In genomic region chr2:158666071-158666800, GRCm38 (mm10) we compare ENCODE assay signal across 8 mouse cellular contexts. TPM values are rescaled to one million over a fixed set of nuclear protein-coding genes. Genes with fewer than 3 reads are reported as not detected.
A peak's percentile ranks its signal among the peaks of the same experiment; 100 is the strongest.
DNase-seq lines count a peak whose midpoint lies in the region; ATAC-seq lines count a peak whose summit lies in the region.

No protein-coding gene starts in this region.

- ATAC-seq in hindbrain, embryonic 12.5 days (ENCODE audit: low FRiP score): no peak

- H3K27me3 ChIP-seq in hindbrain, embryonic 12.5 days: peaks cover 52% of the 10 kb centered on the region
- peaks cover 61% of the 10 kb centered on the region for H3K27me3 ChIP-seq in midbrain, embryonic 10.5 days (ENCODE audit: low read depth, poor library complexity, severe bottlenecking)

- peak overlapping the region; percentile 54; the same call in 1 of the 2 replicates for H3K4me3 ChIP-seq in hindbrain, embryonic 12.5 days
- H3K4me3 ChIP-seq in midbrain, embryonic 10.5 days: peak overlapping the region; percentile 74; the same call in 1 of the 2 replicates

- 36% methylated on average over 13 of the region's 13 CpGs for WGBS in hindbrain, embryonic 12.5 days
- 24% methylated on average over 13 of the region's 13 CpGs for WGBS in midbrain, embryonic 10.5 days

- H3K9ac ChIP-seq in hindbrain, embryonic 12.5 days: no peak overlapping the region

- no peaks in the 10 kb centered on the region for H3K36me3 ChIP-seq in hindbrain, embryonic 12.5 days
- H3K36me3 ChIP-seq in midbrain, embryonic 10.5 days: no peaks in the 10 kb centered on the region

- no peaks in the 10 kb centered on the region for H3K9me3 ChIP-seq in hindbrain, embryonic 12.5 days (replicated peaks)
- no peaks in the 10 kb centered on the region for H3K9me3 ChIP-seq in midbrain, embryonic 10.5 days (replicated peaks)

- DNase-seq in adrenal gland, postnatal 14 days: peak; percentile 39
- no peak for DNase-seq in adrenal gland, adult 18-20 months (ENCODE audit: low spot score in 2 of 2)
- peak; percentile 69 to 72 for DNase-seq in CD8-positive naive resting alpha-beta T cell, adult 2 months (ENCODE audit: low read depth in 2 of 2, low spot score in 2 of 2)
- peak; percentile 33 for DNase-seq in midbrain, embryonic 10.5 days (ENCODE audit: low spot score)
- DNase-seq in thymus, postnatal 36 days: peak; percentile 59 to 76
- DNase-seq in right cerebral cortex, postnatal 4 days: no peak
- DNase-seq in gastrocnemius, postnatal 4 days (ENCODE audit: low spot score in 2 of 2): no peak

- H3K4me1 ChIP-seq in hindbrain, embryonic 12.5 days: peaks cover 32% of the 10 kb centered on the region
- H3K4me1 ChIP-seq in midbrain, embryonic 10.5 days: peaks cover 62% of the 10 kb centered on the region

- no peak overlapping the region for H3K27ac ChIP-seq in hindbrain, embryonic 12.5 days
- peak overlapping the region; percentile 80 for H3K27ac ChIP-seq in midbrain, embryonic 10.5 days (replicated peaks)

- H3K4me2 ChIP-seq in hindbrain, embryonic 12.5 days (replicated peaks): peak overlapping the region; percentile 99

RNA-seq across cellular contexts. Expression of gene Ppp1r16b, which starts 1.0 kb away (rescaled TPM):
- 11.5 and 16.0 TPM in 2 replicates for total RNA-seq in adrenal gland, postnatal 14 days (2021)
- total RNA-seq in adrenal gland, adult 18-20 months (2021): 10 to 100 TPM in 1 of 2 experiments, 1 to 10 TPM in 1; 6.9 to 11.5 TPM
- 3.7 and 3.8 TPM in 2 replicates for polyA plus RNA-seq in hindbrain, embryonic 12.5 days (2016; fragmentation: Nextera tagmentation; extraction: Ambion mirVana)
- 3.6 and 3.7 TPM in 2 replicates for polyA plus RNA-seq in midbrain, embryonic 10.5 days (2016; fragmentation: Nextera tagmentation; extraction: Ambion mirVana)
- total RNA-seq in gastrocnemius, postnatal 4 days (2021): 1 to 10 TPM; 8.3 to 9.1 TPM

RNA-seq across cellular contexts. Expression of gene Actr5, which starts 41.5 kb away (rescaled TPM):
- total RNA-seq in adrenal gland, postnatal 14 days (2021): 9.9 and 10.8 TPM in 2 replicates
- 10 to 100 TPM; 11.9 to 12.8 TPM for total RNA-seq in adrenal gland, adult 18-20 months (2021)
- polyA plus RNA-seq in hindbrain, embryonic 12.5 days (2016; fragmentation: Nextera tagmentation; extraction: Ambion mirVana): 21.1 and 23.7 TPM in 2 replicates
- 14.1 and 14.8 TPM in 2 replicates for polyA plus RNA-seq in midbrain, embryonic 10.5 days (2016; fragmentation: Nextera tagmentation; extraction: Ambion mirVana)
- total RNA-seq in gastrocnemius, postnatal 4 days (2021): 1 to 10 TPM; 7.3 to 9.0 TPM

RNA-seq across cellular contexts. Expression of gene Slc32a1, which starts 55.7 kb away (rescaled TPM):
- total RNA-seq in adrenal gland, postnatal 14 days (2021): 0.26 TPM in 1 of 2 replicates, not detected in the other
- not detected for total RNA-seq in adrenal gland, adult 18-20 months (2021)
- polyA plus RNA-seq in hindbrain, embryonic 12.5 days (2016; fragmentation: Nextera tagmentation; extraction: Ambion mirVana): 3.5 and 4.3 TPM in 2 replicates
- 0.25 and 0.68 TPM in 2 replicates for polyA plus RNA-seq in midbrain, embryonic 10.5 days (2016; fragmentation: Nextera tagmentation; extraction: Ambion mirVana)
- not detected for total RNA-seq in gastrocnemius, postnatal 4 days (2021)

Comparison
In these comparisons a context has a peak if more than half of its experiments do, and no peak if none do; other contexts are left out.
1. DNase-seq: peak in adrenal gland, postnatal 14 days (single experiment), CD8-positive naive resting alpha-beta T cell, adult 2 months (2 of 2), midbrain, embryonic 10.5 days (single experiment) and thymus, postnatal 36 days (2 of 2); none in adrenal gland, adult 18-20 months (0 of 2), right cerebral cortex, postnatal 4 days (single experiment) and gastrocnemius, postnatal 4 days (0 of 2).